ENCODE assay signal across 9 mouse cellular contexts in genomic region chr7:27650949-27651348, GRCm38 (mm10). TPM values are rescaled to one million over a fixed set of nuclear protein-coding genes. Genes with fewer than 3 reads are reported as not detected.
DNase-seq lines count a peak whose midpoint lies in the region; ATAC-seq and TF ChIP-seq lines count a peak whose summit lies in the region.
"Had no signal": no experiment of that assay in that cellular context is flagged by ENCODE, and none has a peak within 500 bp of the region (broad histone marks: within the 10 kb centered on the region; RNA-seq: fewer than 3 reads in every experiment).

No protein-coding gene starts in this region.

- H3K36me3 ChIP-seq in embryonic facial prominence, embryonic 11.5 days (replicated peaks; ENCODE audit: control insufficient read depth, insufficient read depth, low read depth, low read length): no peaks in the 10 kb centered on the region
- no peaks in the 10 kb centered on the region for H3K36me3 ChIP-seq in heart, adult 2 months (ENCODE audit: control insufficient read depth, insufficient read depth, low read length)
- no peaks in the 10 kb centered on the region for H3K36me3 ChIP-seq in liver, embryonic 14.5 days (replicated peaks; ENCODE audit: control insufficient read depth, insufficient read depth, low read depth)
- H3K36me3 ChIP-seq: limb, embryonic 15.5 days had no signal

- TF ChIP-seq EP300 in heart, adult 2 months (IDR thresholded peaks at IDR 0.05; ENCODE audit: insufficient read depth, low read depth, low read length): no peak
- TF ChIP-seq EP300 in liver, embryonic 14.5 days (IDR thresholded peaks at IDR 0.05; ENCODE audit: low read depth): no peak

- H3K9ac ChIP-seq in embryonic facial prominence, embryonic 11.5 days (replicated peaks; ENCODE audit: low read length): no peak overlapping the region
- no peak overlapping the region for H3K9ac ChIP-seq in heart, adult 2 months (ENCODE audit: low read depth, low read length)
- no peak overlapping the region for H3K9ac ChIP-seq in liver, embryonic 14.5 days (replicated peaks)
- H3K9ac ChIP-seq: limb, embryonic 15.5 days had no signal

- TF ChIP-seq POLR2A in heart, adult 2 months (IDR thresholded peaks at IDR 0.05; ENCODE audit: insufficient read depth, low read depth, low read length): no peak

- no peaks in the 10 kb centered on the region for H3K79me2 ChIP-seq in heart, adult 2 months (replicated peaks; ENCODE audit: control insufficient read depth, insufficient read depth, low read length)

- no peak overlapping the region for H3K27ac ChIP-seq in embryonic facial prominence, embryonic 11.5 days (replicated peaks; ENCODE audit: low read depth, low read length)
- no peak overlapping the region for H3K27ac ChIP-seq in heart, adult 2 months
- H3K27ac ChIP-seq in liver, embryonic 14.5 days: no peak overlapping the region
- H3K27ac ChIP-seq: limb, embryonic 15.5 days had no signal

- DNase-seq in CD8-positive naive resting alpha-beta T cell, adult 2 months (ENCODE audit: low read depth in 2 of 2, low spot score in 2 of 2): peak; percentile 46 to 61
- peak; percentile 75 for DNase-seq in adrenal gland, adult 2 months
- DNase-seq in embryonic facial prominence, embryonic 11.5 days (ENCODE audit: low spot score): peak; percentile 90
- peak; percentile 58 to 75 for DNase-seq in heart, adult 2 months
- DNase-seq in kidney, postnatal 14 days: peak; percentile 84
- DNase-seq in liver, embryonic 14.5 days (ENCODE audit: low read depth in 3 of 3, low spot score in 3 of 3): peak; percentile 62 to 71 (median 67)
- DNase-seq in ovary, postnatal 36 days (ENCODE audit: low spot score): peak; percentile 71
- DNase-seq in thymus, postnatal 25 days: peak; percentile 67

- peak; percentile 95 for TF ChIP-seq CTCF in heart, adult 2 months (IDR thresholded peaks at IDR 0.05)
- peak; percentile 77 for TF ChIP-seq CTCF in liver, embryonic 14.5 days (IDR thresholded peaks at IDR 0.05; ENCODE audit: low read depth)

- peaks cover 4% of the 10 kb centered on the region for H3K4me1 ChIP-seq in embryonic facial prominence, embryonic 11.5 days (ENCODE audit: control insufficient read depth, insufficient read depth, low read length)
- no peaks in the 10 kb centered on the region for H3K4me1 ChIP-seq in heart, adult 2 months (ENCODE audit: control insufficient read depth, insufficient read depth, low read length)
- no peaks in the 10 kb centered on the region for H3K4me1 ChIP-seq in liver, embryonic 14.5 days (replicated peaks; ENCODE audit: control insufficient read depth in 2 of 2, insufficient read depth in 2 of 2, low read length in 1 of 2)

- peaks cover 20% of the 10 kb centered on the region for H3K27me3 ChIP-seq in embryonic facial prominence, embryonic 11.5 days (ENCODE audit: control insufficient read depth, insufficient read depth, low read length)
- H3K27me3 ChIP-seq in heart, adult 2 months (ENCODE audit: control insufficient read depth, insufficient read depth, low read length): no peaks in the 10 kb centered on the region; the same call in 1 of the 2 replicates
- H3K27me3 ChIP-seq in liver, embryonic 14.5 days (ENCODE audit: control insufficient read depth, insufficient read depth, low read length): peaks cover 36% of the 10 kb centered on the region

- H3K4me2 ChIP-seq in embryonic facial prominence, embryonic 11.5 days (ENCODE audit: low read depth, low read length): no peak overlapping the region
- H3K4me2 ChIP-seq in liver, embryonic 14.5 days (ENCODE audit: low read depth): peak overlapping the region; percentile 26
- H3K4me2 ChIP-seq: limb, embryonic 15.5 days had no signal

- no peak overlapping the region for H3K4me3 ChIP-seq in embryonic facial prominence, embryonic 11.5 days (ENCODE audit: low read depth, low read length)
- H3K4me3 ChIP-seq in heart, adult 2 months: no peak overlapping the region
- H3K4me3 ChIP-seq in liver, embryonic 14.5 days (ENCODE audit: insufficient read depth in 1 of 2, low read depth in 2 of 2, low read length in 2 of 2): peak overlapping the region in 1 of 2 experiments; percentile 32; a peak in 1 of 4 replicates
- H3K4me3 ChIP-seq: limb, embryonic 15.5 days had no signal

- intact Hi-C loops in heart, adult 2 months (cut with DNase I): loop anchor here (1.0 to 5.0 kb wide), 2 partner anchors 34 to 76 kb away; no protein-coding TSS in a partner anchor

- no peak for ATAC-seq in embryonic facial prominence, embryonic 11.5 days (replicated peaks; ENCODE audit: insufficient number of reproducible peaks, low FRiP score, low TSS enrichment, low read depth)
- no peak; the same call in 1 of the 2 replicates for ATAC-seq in liver, embryonic 14.5 days (ENCODE audit: insufficient read depth)

- no peaks in the 10 kb centered on the region for H3K9me3 ChIP-seq in embryonic facial prominence, embryonic 11.5 days (replicated peaks; ENCODE audit: control insufficient read depth, low read length)
- H3K9me3 ChIP-seq in liver, embryonic 14.5 days (ENCODE audit: control insufficient read depth, low read length): no peaks in the 10 kb centered on the region
- H3K9me3 ChIP-seq: limb, embryonic 15.5 days had no signal

- 1% methylated on average over 10 of the region's 10 CpGs for WGBS in embryonic facial prominence, embryonic 11.5 days
- WGBS in heart, adult 2 months: 4% methylated on average over 10 of the region's 10 CpGs
- WGBS in liver, embryonic 14.5 days (ENCODE audit: insufficient replicate concordance): 2% methylated on average over 10 of the region's 10 CpGs

RNA-seq across cellular contexts. Expression of gene Ttc9b, which starts 2.8 kb away (rescaled TPM):
- total RNA-seq in adrenal gland, adult 2 months (2021): not detected
- 0.06 and 0.48 TPM in 2 replicates for polyA plus RNA-seq in adrenal gland, adult 2 months (2012; rRNA removed)
- polyA plus RNA-seq in embryonic facial prominence, embryonic 11.5 days (2014; fragmentation: Nextera tagmentation; extraction: Ambion mirVana): 2.0 and 3.5 TPM in 2 replicates
- not detected for total RNA-seq in heart, adult 2 months (2021)
- not detected in 2 replicates for polyA plus RNA-seq in heart, adult 2 months (2012; rRNA removed)
- 0.05 TPM in 1 of 2 replicates, not detected in the other for polyA plus RNA-seq in liver, embryonic 14.5 days (2012; rRNA removed)
- not detected in 2 replicates for polyA plus RNA-seq in liver, embryonic 14.5 days (2014; fragmentation: Nextera tagmentation; extraction: Ambion mirVana)

RNA-seq across cellular contexts. Expression of gene Map3k10, which starts 23.4 kb away (rescaled TPM):
- total RNA-seq in adrenal gland, adult 2 months (2021): 10 to 100 TPM; 21.9 to 35.1 TPM
- 65.4 and 93.7 TPM in 2 replicates for polyA plus RNA-seq in adrenal gland, adult 2 months (2012; rRNA removed)
- 5.7 and 6.9 TPM in 2 replicates for polyA plus RNA-seq in embryonic facial prominence, embryonic 11.5 days (2014; fragmentation: Nextera tagmentation; extraction: Ambion mirVana)
- 10 to 100 TPM; 20.6 to 21.7 TPM for total RNA-seq in heart, adult 2 months (2021)
- 13.5 and 14.6 TPM in 2 replicates for polyA plus RNA-seq in heart, adult 2 months (2012; rRNA removed)
- polyA plus RNA-seq in liver, embryonic 14.5 days (2012; rRNA removed): 3.4 and 3.5 TPM in 2 replicates
- 1.00 and 1.0 TPM in 2 replicates for polyA plus RNA-seq in liver, embryonic 14.5 days (2014; fragmentation: Nextera tagmentation; extraction: Ambion mirVana)

RNA-seq across cellular contexts. Expression of gene Zfp607b, which starts 38.2 kb away (rescaled TPM):
- total RNA-seq in adrenal gland, adult 2 months (2021): 1 to 10 TPM in 1 of 2 experiments, under 1 TPM in 1; 0.81 to 1.7 TPM
- polyA plus RNA-seq in adrenal gland, adult 2 months (2012; rRNA removed): 0.10 and 0.31 TPM in 2 replicates
- 3.9 and 5.1 TPM in 2 replicates for polyA plus RNA-seq in embryonic facial prominence, embryonic 11.5 days (2014; fragmentation: Nextera tagmentation; extraction: Ambion mirVana)
- total RNA-seq in heart, adult 2 months (2021): under 1 TPM; 0.42 to 0.52 TPM
- 0.18 and 0.20 TPM in 2 replicates for polyA plus RNA-seq in heart, adult 2 months (2012; rRNA removed)
- 0.11 and 0.19 TPM in 2 replicates for polyA plus RNA-seq in liver, embryonic 14.5 days (2012; rRNA removed)
- polyA plus RNA-seq in liver, embryonic 14.5 days (2014; fragmentation: Nextera tagmentation; extraction: Ambion mirVana): 0.23 and 0.25 TPM in 2 replicates

RNA-seq across cellular contexts. Expression of gene Akt2, which starts 59.6 kb away (rescaled TPM):
- 100 to 1,000 TPM; 219 to 227 TPM for total RNA-seq in adrenal gland, adult 2 months (2021)
- polyA plus RNA-seq in adrenal gland, adult 2 months (2012; rRNA removed): 128 and 143 TPM in 2 replicates
- polyA plus RNA-seq in embryonic facial prominence, embryonic 11.5 days (2014; fragmentation: Nextera tagmentation; extraction: Ambion mirVana): 82.8 and 83.3 TPM in 2 replicates
- 100 to 1,000 TPM; 181 to 219 TPM for total RNA-seq in heart, adult 2 months (2021)
- polyA plus RNA-seq in heart, adult 2 months (2012; rRNA removed): 134 and 181 TPM in 2 replicates
- polyA plus RNA-seq in liver, embryonic 14.5 days (2012; rRNA removed): 21.5 and 23.2 TPM in 2 replicates
- polyA plus RNA-seq in liver, embryonic 14.5 days (2014; fragmentation: Nextera tagmentation; extraction: Ambion mirVana): 21.5 and 23.8 TPM in 2 replicates
